Mouse (Mus musculus): ENCODE results near the gene Cmas.

- TF ChIP-seq POLR2A (IDR thresholded peaks at IDR 0.05; ENCODE audit: borderline replicate concordance, extremely low read depth, insufficient read depth, insufficient read length, poor library complexity, severe bottlenecking) (no peak), CTCF (IDR thresholded peaks at IDR 0.05; ENCODE audit: borderline replicate concordance, extremely low read depth, insufficient read depth, insufficient read length) (no peak)
These were observed 38.6 kb downstream of the Cmas start for GRCm38 (mm10) chr6:142795087-142795486.
